Mouse (Mus musculus): ENCODE measurements at regions not wholly inside any gene's neighbourhood (a gene's known extent, or its start where the extent isn't known, plus 50 kb on each side); places are given as distances from the start of the nearest gene placed in this dataset.

DNA sequence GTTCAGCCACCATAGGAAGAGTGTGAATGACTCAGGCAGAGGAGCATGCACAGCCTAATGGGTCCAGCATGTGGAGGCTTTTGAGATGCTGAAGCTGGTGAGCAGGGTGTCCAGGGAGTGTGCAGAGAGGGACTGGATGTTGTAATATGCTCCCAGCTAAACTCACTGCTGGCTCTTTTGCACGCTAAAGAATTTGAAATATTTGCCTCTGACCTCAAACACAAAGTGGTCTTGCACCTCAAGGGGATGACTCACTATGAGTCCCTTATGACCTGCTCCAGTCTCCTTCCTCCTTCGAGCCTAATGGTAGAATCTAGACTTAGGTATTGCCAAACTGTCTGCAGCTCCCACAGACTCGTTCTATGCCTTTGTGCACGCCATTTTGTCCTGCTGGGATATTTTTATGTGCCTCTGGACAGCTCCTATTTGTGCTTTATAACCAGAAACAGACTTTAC is 55.0 kb upstream of the Slit3 start:
- 56% methylated on average over 4 of the region's 4 CpGs for WGBS
- peak; percentile 9 for DNase-seq (ENCODE audit: low spot score)
- peaks cover 3% of the 10 kb centered on the region for H3K4me1 ChIP-seq (ENCODE audit: control insufficient read depth, insufficient read depth, low read length)
- no peaks in the 10 kb centered on the region; the same call in 1 of the 2 replicates for H3K36me3 ChIP-seq (replicated peaks; ENCODE audit: control insufficient read depth, insufficient read depth, low read depth, low read length)
- no peak overlapping the region for H3K4me2 ChIP-seq (ENCODE audit: low read depth, low read length)
- no peaks in the 10 kb centered on the region for H3K27me3 ChIP-seq (ENCODE audit: control insufficient read depth, insufficient read depth, low read length)
- H3K9me3 ChIP-seq (replicated peaks; ENCODE audit: control insufficient read depth, low read length): no peaks in the 10 kb centered on the region
- H3K9ac ChIP-seq (replicated peaks; ENCODE audit: low read length): no peak overlapping the region
- ATAC-seq (replicated peaks; ENCODE audit: insufficient number of reproducible peaks, low FRiP score, low TSS enrichment, low read depth): no peak
- no peak overlapping the region for H3K27ac ChIP-seq (replicated peaks; ENCODE audit: low read depth, low read length)
- H3K4me3 ChIP-seq (ENCODE audit: low read depth, low read length): no peak overlapping the region

DNA sequence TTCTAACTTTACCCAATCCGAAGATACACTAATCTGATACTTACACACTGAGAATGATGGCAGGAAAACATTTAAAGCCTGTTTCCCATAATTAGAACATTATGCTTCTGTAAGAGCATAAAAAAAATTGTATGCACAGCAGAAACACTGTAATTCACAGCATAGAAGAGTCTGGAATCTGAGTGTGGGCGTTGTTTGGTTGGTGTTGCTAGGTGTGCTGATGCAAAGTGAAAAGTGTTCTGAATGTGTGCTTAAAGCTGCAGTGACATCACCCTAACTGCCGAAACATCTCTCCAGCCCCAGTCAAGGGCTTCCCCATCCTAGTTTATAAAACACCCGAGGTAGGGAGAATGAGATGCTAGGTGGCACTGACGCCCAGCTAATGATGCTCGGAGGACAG is 63.2 kb upstream of the Slit3 start:
- H3K9ac ChIP-seq (replicated peaks; ENCODE audit: low read length): no peak overlapping the region
- 75% methylated on average over 6 of the region's 6 CpGs for WGBS
- H3K36me3 ChIP-seq (replicated peaks; ENCODE audit: control insufficient read depth, insufficient read depth, low read depth, low read length): no peaks in the 10 kb centered on the region
- H3K4me1 ChIP-seq (ENCODE audit: control insufficient read depth, insufficient read depth, low read length): no peaks in the 10 kb centered on the region
- no peak overlapping the region for H3K4me3 ChIP-seq (ENCODE audit: low read depth, low read length)
- H3K27me3 ChIP-seq (ENCODE audit: control insufficient read depth, insufficient read depth, low read length): no peaks in the 10 kb centered on the region
- DNase-seq (ENCODE audit: low spot score) (no peak), ATAC-seq (replicated peaks; ENCODE audit: insufficient number of reproducible peaks, low FRiP score, low TSS enrichment, low read depth) (no peak)
- no peaks in the 10 kb centered on the region for H3K9me3 ChIP-seq (replicated peaks; ENCODE audit: control insufficient read depth, low read length)
- no peak overlapping the region for H3K27ac ChIP-seq (replicated peaks; ENCODE audit: low read depth, low read length)
- no peak overlapping the region for H3K4me2 ChIP-seq (ENCODE audit: low read depth, low read length)

DNA sequence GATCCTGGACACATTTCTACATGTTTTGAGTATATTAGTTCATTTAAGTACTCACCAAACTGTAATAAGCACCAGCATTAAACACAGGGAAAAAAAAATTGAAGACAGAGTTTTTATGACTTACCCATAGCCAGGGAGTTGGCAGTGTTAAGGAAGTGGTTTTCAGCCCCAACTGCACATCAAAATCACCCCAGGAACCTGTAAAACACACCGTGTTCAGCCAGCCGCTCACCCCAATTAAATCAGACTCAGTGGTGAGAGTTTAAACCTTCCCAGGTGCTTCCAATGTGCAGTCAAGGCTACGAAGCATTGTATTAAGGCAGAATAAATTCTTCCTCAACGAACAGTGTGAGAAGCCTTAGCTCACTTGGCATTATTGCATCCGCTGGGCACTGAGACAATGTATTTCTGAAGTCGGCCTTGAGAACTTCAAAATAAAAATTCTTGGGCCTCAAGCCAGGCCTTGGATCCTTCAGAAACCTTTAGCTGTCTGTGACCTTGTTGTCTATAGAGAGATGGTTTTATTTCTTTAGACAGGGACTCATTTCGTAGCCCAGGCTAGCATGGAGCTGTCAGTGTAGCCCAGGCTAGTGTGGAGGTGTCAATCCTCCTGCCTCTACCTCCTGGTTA is 65.4 kb upstream of the Slit3 start:
- Histone ChIP-seq H3K27ac (replicated peaks; ENCODE audit: low read depth, low read length) (no peak overlapping the region), H3K9ac (replicated peaks; ENCODE audit: low read length) (no peak overlapping the region), H3K36me3 (replicated peaks; ENCODE audit: control insufficient read depth, insufficient read depth, low read depth, low read length) (no peaks in the 10 kb centered on the region), H3K4me1 (ENCODE audit: control insufficient read depth, insufficient read depth, low read length) (no peaks in the 10 kb centered on the region), H3K4me2 (ENCODE audit: low read depth, low read length) (no peak overlapping the region), H3K27me3 (ENCODE audit: control insufficient read depth, insufficient read depth, low read length) (no peaks in the 10 kb centered on the region), H3K4me3 (ENCODE audit: low read depth, low read length) (no peak overlapping the region), H3K9me3 (replicated peaks; ENCODE audit: control insufficient read depth, low read length) (no peaks in the 10 kb centered on the region)
- WGBS: 72% methylated on average over 7 of the region's 7 CpGs
- no peak for DNase-seq (ENCODE audit: low spot score)
- ATAC-seq (replicated peaks; ENCODE audit: insufficient number of reproducible peaks, low FRiP score, low TSS enrichment, low read depth): no peak

DNA sequence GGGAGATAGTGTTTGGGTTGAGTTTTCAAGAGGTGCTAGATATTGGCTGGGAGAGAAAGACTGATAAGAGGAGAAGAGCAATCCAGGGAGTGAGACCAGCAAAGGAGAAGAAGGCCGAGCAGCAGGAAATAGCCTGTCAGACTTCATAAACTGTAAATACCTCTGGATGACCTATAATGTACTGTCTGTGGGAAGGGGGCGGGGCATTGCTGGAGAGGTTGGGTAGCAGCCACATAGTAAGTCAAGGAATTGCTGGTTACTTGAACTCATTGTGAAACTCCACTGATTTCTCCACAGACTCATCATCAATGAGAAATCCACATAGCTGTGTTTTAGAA is 67.4 kb upstream of the Slit3 start:
- DNase-seq (ENCODE audit: low spot score) (no peak), ATAC-seq (replicated peaks; ENCODE audit: insufficient number of reproducible peaks, low FRiP score, low TSS enrichment, low read depth) (no peak)
- H3K4me3 ChIP-seq (ENCODE audit: low read depth, low read length): no peak overlapping the region
- H3K27me3 ChIP-seq (ENCODE audit: control insufficient read depth, insufficient read depth, low read length): no peaks in the 10 kb centered on the region
- 50% methylated on average over 2 of the region's 2 CpGs for WGBS
- H3K4me1 ChIP-seq (ENCODE audit: control insufficient read depth, insufficient read depth, low read length): no peaks in the 10 kb centered on the region
- H3K9me3 ChIP-seq (replicated peaks; ENCODE audit: control insufficient read depth, low read length): no peaks in the 10 kb centered on the region
- H3K4me2 ChIP-seq (ENCODE audit: low read depth, low read length): no peak overlapping the region
- no peaks in the 10 kb centered on the region for H3K36me3 ChIP-seq (replicated peaks; ENCODE audit: control insufficient read depth, insufficient read depth, low read depth, low read length)
- H3K27ac ChIP-seq (replicated peaks; ENCODE audit: low read depth, low read length): no peak overlapping the region
- no peak overlapping the region for H3K9ac ChIP-seq (replicated peaks; ENCODE audit: low read length)

DNA sequence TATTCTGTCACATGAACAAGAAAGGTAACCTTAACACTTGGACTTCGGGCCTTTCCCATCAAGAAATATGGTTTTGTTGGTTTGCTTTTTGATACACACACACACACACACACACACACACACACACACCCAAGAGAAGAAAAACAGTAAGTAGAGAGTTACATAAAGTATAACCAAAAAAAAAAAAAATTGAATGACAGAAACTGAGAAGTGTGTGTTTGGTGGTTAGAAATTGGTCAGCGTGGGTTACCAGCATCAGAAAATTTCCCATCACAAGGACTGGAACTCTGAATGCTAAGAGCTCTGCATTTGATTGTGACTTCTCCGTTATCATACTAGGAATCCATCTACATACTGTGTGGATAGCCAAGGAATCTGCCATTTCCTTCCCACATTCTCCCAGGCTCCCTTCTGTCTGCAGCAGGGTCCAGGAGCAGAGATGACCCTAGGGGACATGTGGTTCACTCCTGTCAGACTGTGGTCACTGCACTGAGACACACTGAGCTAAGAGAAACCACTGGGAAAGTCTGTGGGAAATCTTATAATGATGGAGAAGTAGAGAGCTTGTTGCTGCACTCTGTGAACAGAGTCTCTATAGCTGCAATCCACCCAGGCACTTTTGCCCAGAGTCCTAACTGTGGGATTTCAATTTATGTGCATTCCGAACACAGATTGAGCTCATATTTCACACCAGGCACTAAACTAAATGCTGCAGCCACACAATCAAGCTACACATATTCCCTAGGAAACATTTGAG is 68.0 kb upstream of the Slit3 start:
- H3K27ac ChIP-seq (replicated peaks; ENCODE audit: low read depth, low read length): no peak overlapping the region
- H3K4me1 ChIP-seq (ENCODE audit: control insufficient read depth, insufficient read depth, low read length): no peaks in the 10 kb centered on the region
- H3K4me2 ChIP-seq (ENCODE audit: low read depth, low read length): no peak overlapping the region
- ATAC-seq (replicated peaks; ENCODE audit: insufficient number of reproducible peaks, low FRiP score, low TSS enrichment, low read depth): no peak
- 75% methylated on average over 4 of the region's 4 CpGs for WGBS
- H3K27me3 ChIP-seq (ENCODE audit: control insufficient read depth, insufficient read depth, low read length): no peaks in the 10 kb centered on the region
- DNase-seq (ENCODE audit: low spot score): no peak
- no peaks in the 10 kb centered on the region for H3K36me3 ChIP-seq (replicated peaks; ENCODE audit: control insufficient read depth, insufficient read depth, low read depth, low read length)
- H3K9me3 ChIP-seq (replicated peaks; ENCODE audit: control insufficient read depth, low read length): no peaks in the 10 kb centered on the region
- no peak overlapping the region for H3K4me3 ChIP-seq (ENCODE audit: low read depth, low read length)
- no peak overlapping the region for H3K9ac ChIP-seq (replicated peaks; ENCODE audit: low read length)

DNA sequence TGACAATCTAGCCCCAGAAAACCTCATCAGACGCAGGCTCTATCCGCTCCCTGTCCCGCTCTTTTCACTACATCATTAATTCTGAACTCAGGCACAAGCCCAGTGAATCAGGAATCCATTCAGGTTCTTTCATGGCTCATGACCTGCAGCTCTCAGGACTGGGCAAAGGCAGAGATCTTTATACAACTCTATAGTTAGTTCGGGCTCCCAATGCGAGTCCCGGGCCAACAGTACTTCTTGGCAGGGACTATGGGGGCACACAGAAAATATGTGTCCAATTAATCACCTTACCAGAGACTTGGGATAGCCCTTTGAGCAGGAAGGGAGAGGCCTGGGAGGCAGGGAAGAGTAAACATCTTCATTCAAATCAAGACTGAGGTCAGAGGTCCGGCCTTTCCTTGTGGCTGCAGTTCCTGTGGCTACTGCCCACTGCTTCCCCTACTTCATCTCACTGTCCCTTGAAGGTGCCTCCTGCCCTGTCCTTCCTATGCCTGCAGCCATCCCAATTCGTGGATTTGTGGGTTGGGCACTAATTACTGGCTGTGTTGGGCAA is 71.3 kb upstream of the Slit3 start:
- Histone ChIP-seq H3K27me3 (ENCODE audit: control insufficient read depth, insufficient read depth, low read length) (no peaks in the 10 kb centered on the region), H3K27ac (replicated peaks; ENCODE audit: low read depth, low read length) (no peak overlapping the region), H3K36me3 (replicated peaks; ENCODE audit: control insufficient read depth, insufficient read depth, low read depth, low read length) (no peaks in the 10 kb centered on the region), H3K9me3 (replicated peaks; ENCODE audit: control insufficient read depth, low read length) (no peaks in the 10 kb centered on the region), H3K9ac (replicated peaks; ENCODE audit: low read length) (no peak overlapping the region), H3K4me1 (ENCODE audit: control insufficient read depth, insufficient read depth, low read length) (no peaks in the 10 kb centered on the region), H3K4me2 (ENCODE audit: low read depth, low read length) (no peak overlapping the region), H3K4me3 (ENCODE audit: low read depth, low read length) (no peak overlapping the region)
- 75% methylated on average over 8 of the region's 8 CpGs for WGBS
- ATAC-seq (replicated peaks; ENCODE audit: insufficient number of reproducible peaks, low FRiP score, low TSS enrichment, low read depth) (no peak), DNase-seq (ENCODE audit: low spot score) (no peak)

DNA sequence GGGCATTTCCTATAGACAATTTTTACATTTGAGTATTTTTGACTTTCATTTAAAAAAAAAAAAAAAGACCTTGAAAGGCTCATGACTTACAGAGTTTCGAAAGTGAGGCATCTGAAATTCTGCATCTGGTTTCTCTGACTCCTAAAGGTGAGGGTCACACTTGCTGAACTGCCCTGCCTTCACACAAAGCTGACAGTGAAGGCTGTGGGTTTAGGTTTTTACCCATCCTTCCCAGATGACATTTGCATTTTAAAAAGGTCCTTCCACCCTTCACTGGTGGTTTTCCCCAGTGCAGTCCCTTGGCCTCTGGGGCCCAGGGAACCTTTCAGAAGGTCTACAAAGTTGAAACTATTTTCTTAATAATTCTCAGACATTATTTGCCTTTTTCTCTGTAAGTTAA is 76.4 kb upstream of the Slit3 start:
- ATAC-seq (replicated peaks; ENCODE audit: insufficient number of reproducible peaks, low FRiP score, low TSS enrichment, low read depth) (no peak), DNase-seq (ENCODE audit: low spot score) (no peak)
- Histone ChIP-seq H3K4me2 (ENCODE audit: low read depth, low read length) (no peak overlapping the region), H3K4me3 (ENCODE audit: low read depth, low read length) (no peak overlapping the region), H3K36me3 (replicated peaks; ENCODE audit: control insufficient read depth, insufficient read depth, low read depth, low read length) (no peaks in the 10 kb centered on the region), H3K27me3 (ENCODE audit: control insufficient read depth, insufficient read depth, low read length) (no peaks in the 10 kb centered on the region), H3K9ac (replicated peaks; ENCODE audit: low read length) (no peak overlapping the region), H3K4me1 (ENCODE audit: control insufficient read depth, insufficient read depth, low read length) (no peaks in the 10 kb centered on the region), H3K27ac (replicated peaks; ENCODE audit: low read depth, low read length) (no peak overlapping the region), H3K9me3 (replicated peaks; ENCODE audit: control insufficient read depth, low read length) (no peaks in the 10 kb centered on the region)
- 85% methylated on average over 1 of the region's 1 CpGs for WGBS

DNA sequence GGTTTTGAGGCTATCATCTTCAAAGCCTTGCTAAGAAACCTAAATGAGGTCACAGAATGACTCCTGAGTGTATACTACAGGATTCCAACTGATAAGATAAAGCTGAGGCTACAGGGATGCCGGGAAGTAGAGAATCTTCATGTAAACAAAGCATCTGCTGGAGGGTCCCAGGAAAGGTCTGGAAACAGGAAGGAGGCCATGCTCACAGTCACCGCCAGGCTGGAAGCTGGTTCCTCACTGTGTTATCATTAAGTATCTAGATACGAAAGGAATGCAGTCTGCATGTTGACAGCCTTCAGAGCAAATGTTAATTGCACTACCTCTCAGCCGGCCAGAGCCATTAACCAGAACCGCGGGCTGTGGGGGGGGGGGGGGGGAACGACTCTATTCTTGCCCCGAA is 96.6 kb upstream of the Slit3 start:
- 46% methylated on average over 8 of the region's 8 CpGs for WGBS
- no peak for ATAC-seq (replicated peaks; ENCODE audit: insufficient number of reproducible peaks, low FRiP score, low TSS enrichment, low read depth)

More for the DNA sequence above, 96.6 kb upstream of the Slit3 start:
- Histone ChIP-seq H3K36me3 (replicated peaks; ENCODE audit: control insufficient read depth, insufficient read depth, low read depth, low read length) (no peaks in the 10 kb centered on the region), H3K27me3 (ENCODE audit: control insufficient read depth, insufficient read depth, low read length) (no peaks in the 10 kb centered on the region), H3K4me1 (ENCODE audit: control insufficient read depth, insufficient read depth, low read length) (no peaks in the 10 kb centered on the region), H3K4me3 (ENCODE audit: low read depth, low read length) (no peak overlapping the region), H3K9ac (replicated peaks; ENCODE audit: low read length) (no peak overlapping the region), H3K4me2 (ENCODE audit: low read depth, low read length) (no peak overlapping the region), H3K27ac (replicated peaks; ENCODE audit: low read depth, low read length) (no peak overlapping the region), H3K9me3 (replicated peaks; ENCODE audit: control insufficient read depth, low read length) (no peaks in the 10 kb centered on the region)
- peak; percentile 2 for DNase-seq (ENCODE audit: low spot score)
